Mouse (Mus musculus) C2C12 (cell line): Measurements from ENCODE around the gene Rpl9-ps6. TPM values are rescaled to one million over a fixed set of nuclear protein-coding genes. Genes with fewer than 3 reads are reported as not detected.

Experiments
- H3K27me3 ChIP-seq: one replicate; pipeline ENCODE4 v1.6.1; 2011; ENCODE audit not compliant: control insufficient read depth, insufficient read depth, insufficient read length
- H3K36me3 ChIP-seq: one replicate; pipeline ENCODE4 v1.6.1; 2011; ENCODE audit not compliant: control insufficient read depth, insufficient read depth
- H3K4me3 ChIP-seq: one replicate; pipeline ENCODE4 v1.5.1; 2011; ENCODE audit warnings: mild to moderate bottlenecking, control low read depth; ENCODE audit not compliant: poor library complexity, insufficient read depth, severe bottlenecking
- H3K79me2 ChIP-seq: one replicate; pipeline ENCODE4 v1.6.1; 2011; ENCODE audit not compliant: control insufficient read depth, insufficient read depth
- H3K79me3 ChIP-seq: one replicate; pipeline ENCODE4 v1.6.1; 2011; ENCODE audit warnings: low read depth, control low read depth
- H3ac ChIP-seq: one replicate; pipeline ENCODE3; 2011; ENCODE audit warnings: low read depth; ENCODE audit not compliant: control insufficient read depth, insufficient read length
- CEBPB ChIP-seq: IDR thresholded peaks from one replicate; pipeline ENCODE4 v1.6.1; 2011; ENCODE audit warnings: low read depth, mild to moderate bottlenecking, control low read depth, moderate library complexity
- CTCF ChIP-seq: IDR thresholded peaks from one replicate; pipeline ENCODE4 v1.5.1; 2011; ENCODE audit not compliant: control insufficient read depth, insufficient read depth, insufficient read length
- FOSL1 ChIP-seq: IDR thresholded peaks from one replicate; pipeline ENCODE4 v1.8.0; 2011; ENCODE audit warnings: mild to moderate bottlenecking, low read length; ENCODE audit not compliant: poor library complexity, insufficient read depth, severe bottlenecking
- MAX ChIP-seq: IDR thresholded peaks from one replicate; pipeline ENCODE4 v1.6.1; 2011; ENCODE audit warnings: mild to moderate bottlenecking, control low read depth
- MYOD1 ChIP-seq: IDR thresholded peaks from one replicate; pipeline ENCODE4 v1.6.1; 2011; ENCODE audit warnings: low read depth; ENCODE audit not compliant: control insufficient read depth, insufficient read length
- MYOG ChIP-seq: IDR thresholded peaks from one replicate; pipeline ENCODE4 v1.6.1; 2011; ENCODE audit not compliant: control insufficient read depth, insufficient read length; ENCODE audit errors: extremely low read depth
- USF1 ChIP-seq: IDR thresholded peaks from one replicate; pipeline ENCODE4 v1.6.1; 2011; ENCODE audit warnings: low read depth, mild to moderate bottlenecking, control low read depth, moderate library complexity
- polyA plus RNA-seq: library from polyadenylated mRNA; unstranded; fragments of >200 nt; fragmentation: generic; extraction: Trizol; gene quantifications from one replicate; pipeline ENCODE4 v1.2.1, GENCODE M21; 2012; ENCODE audit warnings: missing spikeins

The Rpl9-ps6 gene
- polyA plus RNA-seq, 1 experiment = 53.1 TPM

DNA sequence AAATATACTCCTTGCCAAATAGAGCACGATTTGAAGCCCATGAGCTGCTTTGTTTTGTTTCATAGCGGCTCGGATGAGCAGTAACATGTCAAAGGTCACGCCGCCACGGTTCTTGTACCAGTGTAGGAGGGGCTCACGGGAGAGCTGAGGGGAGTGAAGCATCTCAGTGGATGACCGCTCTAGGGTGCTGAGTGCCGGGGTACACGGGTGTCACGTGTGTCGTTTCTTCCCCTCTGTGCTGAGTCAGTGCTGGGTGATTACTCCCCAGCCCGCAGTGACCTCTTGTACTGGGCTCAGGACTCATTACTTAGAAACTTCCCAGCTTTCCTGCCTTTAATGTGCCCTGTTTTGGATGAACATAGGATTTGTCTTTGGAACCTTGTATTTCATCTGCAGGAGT is 28.2 kb upstream of the Rpl9-ps6 start:
- Histone ChIP-seq H3K4me3 (no peak overlapping the region), H3K79me3 (peaks cover 6% of the 10 kb centered on the region), H3K27me3 (no peaks in the 10 kb centered on the region), H3ac (no peak overlapping the region), H3K79me2 (peaks cover 35% of the 10 kb centered on the region), H3K36me3 (peaks cover 52% of the 10 kb centered on the region)
- no peak for TF ChIP-seq MYOG
- TF ChIP-seq MYOD1 = no peak
- no peak for TF ChIP-seq CTCF
- no peak for TF ChIP-seq CEBPB
- no peak for TF ChIP-seq FOSL1
- TF ChIP-seq MAX = no peak
- no peak for TF ChIP-seq USF1

DNA sequence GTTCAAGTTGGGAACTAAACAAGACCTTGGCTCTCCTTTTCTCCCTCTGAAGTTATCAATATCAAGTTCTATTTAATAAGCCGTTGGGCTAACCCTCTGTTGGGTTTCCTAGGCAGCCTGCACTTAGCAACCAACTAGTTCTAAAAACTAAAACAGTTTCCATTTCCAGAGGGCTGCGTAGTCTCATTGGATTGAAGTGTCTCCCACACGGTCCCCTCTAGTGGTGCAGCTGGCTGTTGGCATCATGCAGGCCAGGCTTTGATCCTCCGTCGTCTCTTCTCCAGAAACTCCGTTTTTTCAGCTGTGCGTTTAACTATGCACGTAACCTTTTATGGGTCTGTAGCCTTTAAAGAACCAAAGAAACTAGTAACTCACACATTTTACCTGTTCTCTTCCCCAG is 27.1 kb upstream of the Rpl9-ps6 start:
- H3ac ChIP-seq = no peak overlapping the region
- peaks cover 46% of the 10 kb centered on the region for H3K79me2 ChIP-seq
- H3K27me3 ChIP-seq = no peaks in the 10 kb centered on the region
- H3K4me3 ChIP-seq = no peak overlapping the region
- no peak for TF ChIP-seq CEBPB
- TF ChIP-seq USF1 = no peak
- no peak for TF ChIP-seq MYOD1
- no peak for TF ChIP-seq MAX
- TF ChIP-seq MYOG = no peak
- no peak for TF ChIP-seq CTCF
- no peak for TF ChIP-seq FOSL1
- peaks cover 47% of the 10 kb centered on the region for H3K36me3 ChIP-seq
- H3K79me3 ChIP-seq = peaks cover 13% of the 10 kb centered on the region

GRCm38 (mm10) chr19:32492981-32493380 is 26.6 kb upstream of the Rpl9-ps6 start:
- Histone ChIP-seq H3K79me3 (peaks cover 14% of the 10 kb centered on the region), H3K27me3 (no peaks in the 10 kb centered on the region), H3K36me3 (peaks cover 49% of the 10 kb centered on the region), H3K4me3 (no peak overlapping the region), H3ac (no peak overlapping the region), H3K79me2 (peaks cover 49% of the 10 kb centered on the region)
- TF ChIP-seq MYOG (no peak), CTCF (no peak), MAX (no peak), USF1 (no peak), FOSL1 (no peak), MYOD1 (no peak), CEBPB (no peak)

DNA sequence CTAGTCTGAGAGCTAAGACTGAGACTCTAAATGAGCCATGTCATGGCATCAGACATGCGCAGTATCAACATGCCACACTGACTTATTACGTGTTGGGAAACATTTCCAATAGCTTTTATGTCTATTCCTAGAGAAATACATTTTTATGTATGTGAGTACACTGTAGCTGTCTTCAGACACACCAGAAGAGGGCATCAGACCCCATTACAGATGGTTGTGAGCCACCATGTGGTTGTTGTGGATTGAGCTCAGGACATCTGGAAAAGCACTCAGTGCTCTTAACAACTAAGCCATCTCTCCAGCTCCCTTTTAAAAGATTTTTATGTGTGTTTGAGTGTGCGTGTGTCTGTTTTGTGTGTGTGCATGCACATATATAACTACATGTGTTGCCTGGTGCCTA is 26.0 kb upstream of the Rpl9-ps6 start:
- Histone ChIP-seq H3K36me3 (peaks cover 51% of the 10 kb centered on the region), H3ac (no peak overlapping the region), H3K79me3 (peaks cover 20% of the 10 kb centered on the region), H3K79me2 (peaks cover 49% of the 10 kb centered on the region), H3K4me3 (no peak overlapping the region), H3K27me3 (no peaks in the 10 kb centered on the region)
- TF ChIP-seq MYOD1 (no peak), CTCF (no peak), MAX (no peak), CEBPB (no peak), FOSL1 (no peak), MYOG (no peak), USF1 (no peak)

DNA sequence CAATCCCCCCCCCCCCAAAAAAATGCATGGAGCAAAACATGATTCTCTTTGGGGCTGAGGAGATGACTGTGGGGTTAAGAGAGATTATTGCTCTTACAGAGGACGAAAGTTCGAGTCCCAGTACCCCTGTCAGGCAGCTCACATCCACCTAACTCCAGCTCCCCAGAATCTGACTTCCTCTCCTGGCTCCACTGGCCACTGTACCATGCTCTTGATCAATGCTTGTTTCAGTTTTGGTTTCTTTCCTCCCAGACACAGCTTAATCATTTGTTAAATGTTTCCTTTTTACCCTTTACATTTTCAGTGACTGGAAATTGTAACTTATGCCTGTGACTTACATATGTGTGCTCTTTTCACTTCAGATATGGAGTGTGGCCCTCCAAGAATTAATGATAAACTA is 24.6 kb upstream of the Rpl9-ps6 start:
- H3ac ChIP-seq = no peak overlapping the region
- no peak for TF ChIP-seq MYOD1
- TF ChIP-seq MAX = no peak
- TF ChIP-seq MYOG = no peak
- TF ChIP-seq CEBPB = no peak
- no peak for TF ChIP-seq CTCF
- TF ChIP-seq FOSL1 = no peak
- no peak for TF ChIP-seq USF1

More for the DNA sequence above, 24.6 kb upstream of the Rpl9-ps6 start:
- peaks cover 30% of the 10 kb centered on the region for H3K79me3 ChIP-seq
- H3K27me3 ChIP-seq = no peaks in the 10 kb centered on the region
- H3K36me3 ChIP-seq = peaks cover 43% of the 10 kb centered on the region
- H3K4me3 ChIP-seq = no peak overlapping the region
- H3K79me2 ChIP-seq = peaks cover 52% of the 10 kb centered on the region
